Mouse (Mus musculus): ENCODE data around the gene Samd4b. TPM values are rescaled to one million over a fixed set of nuclear protein-coding genes. Genes with fewer than 3 reads are reported as not detected.

The Samd4b gene
- polyA plus RNA-seq, 2 experiments = 4.5 to 12.0 TPM

- ATAC-seq (ENCODE audit: insufficient read depth) = no peak
- Histone ChIP-seq H3K4me2 (ENCODE audit: low read depth) (no peak overlapping the region), H3K27ac (no peak overlapping the region), H3K27me3 (ENCODE audit: control insufficient read depth, insufficient read depth, low read length) (no peaks in the 10 kb centered on the region), H3K9me3 (ENCODE audit: control insufficient read depth, low read length) (no peaks in the 10 kb centered on the region), H3K9ac (replicated peaks) (no peak overlapping the region), H3K4me1 (replicated peaks; ENCODE audit: control insufficient read depth in 2 of 2, insufficient read depth in 2 of 2, low read length in 1 of 2) (no peaks in the 10 kb centered on the region), H3K36me3 (replicated peaks; ENCODE audit: control insufficient read depth, insufficient read depth, low read depth) (peaks cover 65% of the 10 kb centered on the region), H3K4me3 (ENCODE audit: insufficient read depth in 1 of 2, low read depth in 2 of 2, low read length in 2 of 2) (no peak overlapping the region)
- DNase-seq (ENCODE audit: low read depth in 3 of 3, low spot score in 3 of 3) = no peak
- TF ChIP-seq CTCF (IDR thresholded peaks at IDR 0.05; ENCODE audit: low read depth) = peak; percentile 54
- no peak for TF ChIP-seq EP300 (IDR thresholded peaks at IDR 0.05; ENCODE audit: low read depth)
Measured at GRCm38 (mm10) chr7:28417368-28417767, 180.6 kb downstream of the Samd4b start.

- Histone ChIP-seq H3K4me2 (ENCODE audit: low read depth) (no peak overlapping the region), H3K9me3 (ENCODE audit: control insufficient read depth, low read length) (no peaks in the 10 kb centered on the region), H3K36me3 (replicated peaks; ENCODE audit: control insufficient read depth, insufficient read depth, low read depth) (peaks cover 34% of the 10 kb centered on the region), H3K4me3 (ENCODE audit: insufficient read depth in 1 of 2, low read depth in 2 of 2, low read length in 2 of 2) (no peak overlapping the region), H3K27me3 (ENCODE audit: control insufficient read depth, insufficient read depth, low read length) (no peaks in the 10 kb centered on the region), H3K9ac (replicated peaks) (no peak overlapping the region), H3K4me1 (replicated peaks; ENCODE audit: control insufficient read depth in 2 of 2, insufficient read depth in 2 of 2, low read length in 1 of 2) (no peaks in the 10 kb centered on the region), H3K27ac (no peak overlapping the region)
- DNase-seq (ENCODE audit: low read depth in 3 of 3, low spot score in 3 of 3) (no peak), ATAC-seq (ENCODE audit: insufficient read depth) (no peak)
- TF ChIP-seq EP300 (IDR thresholded peaks at IDR 0.05; ENCODE audit: low read depth) = no peak
- TF ChIP-seq CTCF (IDR thresholded peaks at IDR 0.05; ENCODE audit: low read depth) = 0 out of 2 replicates have a peak, but pooled peaks have one; percentile 20
- 60% methylated on average over 4 of the region's 4 CpGs for WGBS (ENCODE audit: insufficient replicate concordance)
Measured at GRCm38 (mm10) chr7:28412826-28413225, 185.1 kb downstream of the Samd4b start.

- peaks cover 41% of the 10 kb centered on the region for H3K36me3 ChIP-seq (replicated peaks; ENCODE audit: control insufficient read depth, insufficient read depth, low read depth)
- no peak for DNase-seq (ENCODE audit: low read depth in 3 of 3, low spot score in 3 of 3)
- no peaks in the 10 kb centered on the region for H3K4me1 ChIP-seq (replicated peaks; ENCODE audit: control insufficient read depth in 2 of 2, insufficient read depth in 2 of 2, low read length in 1 of 2)
- no peak overlapping the region for H3K4me3 ChIP-seq (ENCODE audit: insufficient read depth in 1 of 2, low read depth in 2 of 2, low read length in 2 of 2)
- no peak overlapping the region for H3K9ac ChIP-seq (replicated peaks)
- H3K9me3 ChIP-seq (ENCODE audit: control insufficient read depth, low read length) = no peaks in the 10 kb centered on the region
- no peak overlapping the region for H3K4me2 ChIP-seq (ENCODE audit: low read depth)
- TF ChIP-seq EP300 (IDR thresholded peaks at IDR 0.05; ENCODE audit: low read depth) (no peak), CTCF (IDR thresholded peaks at IDR 0.05; ENCODE audit: low read depth) (no peak)
- ATAC-seq (ENCODE audit: insufficient read depth) = no peak
- 85% methylated on average over 3 of the region's 3 CpGs for WGBS (ENCODE audit: insufficient replicate concordance)
- H3K27me3 ChIP-seq (ENCODE audit: control insufficient read depth, insufficient read depth, low read length) = no peaks in the 10 kb centered on the region
- H3K27ac ChIP-seq = no peak overlapping the region
Measured at GRCm38 (mm10) chr7:28410841-28411475, 187.0 kb downstream of the Samd4b start.

GRCm38 (mm10) chr7:28401942-28402341 is 196.0 kb downstream of the Samd4b start:
- Histone ChIP-seq H3K4me2 (ENCODE audit: low read depth) (no peak overlapping the region), H3K4me3 (ENCODE audit: insufficient read depth in 1 of 2, low read depth in 2 of 2, low read length in 2 of 2) (no peak overlapping the region), H3K4me1 (replicated peaks; ENCODE audit: control insufficient read depth in 2 of 2, insufficient read depth in 2 of 2, low read length in 1 of 2) (no peaks in the 10 kb centered on the region; a peak in 1 of 4 replicates), H3K27me3 (ENCODE audit: control insufficient read depth, insufficient read depth, low read length) (no peaks in the 10 kb centered on the region), H3K36me3 (replicated peaks; ENCODE audit: control insufficient read depth, insufficient read depth, low read depth) (peaks cover 40% of the 10 kb centered on the region), H3K27ac (no peak overlapping the region), H3K9ac (replicated peaks) (no peak overlapping the region), H3K9me3 (ENCODE audit: control insufficient read depth, low read length) (no peaks in the 10 kb centered on the region)
- WGBS (ENCODE audit: insufficient replicate concordance) = 54% methylated on average over 3 of the region's 3 CpGs
- DNase-seq (ENCODE audit: low read depth in 3 of 3, low spot score in 3 of 3) (no peak), ATAC-seq (ENCODE audit: insufficient read depth) (no peak)
- TF ChIP-seq EP300 (IDR thresholded peaks at IDR 0.05; ENCODE audit: low read depth) (no peak), CTCF (IDR thresholded peaks at IDR 0.05; ENCODE audit: low read depth) (no peak)

GRCm38 (mm10) chr7:28401030-28401429 is 196.9 kb downstream of the Samd4b start:
- ATAC-seq (ENCODE audit: insufficient read depth) (0 out of 2 replicates have a peak, but pooled peaks have one; percentile 14), DNase-seq (ENCODE audit: low read depth in 3 of 3, low spot score in 3 of 3) (no peak)
- Histone ChIP-seq H3K9ac (replicated peaks) (no peak overlapping the region), H3K27ac (no peak overlapping the region), H3K27me3 (ENCODE audit: control insufficient read depth, insufficient read depth, low read length) (no peaks in the 10 kb centered on the region), H3K36me3 (replicated peaks; ENCODE audit: control insufficient read depth, insufficient read depth, low read depth) (peaks cover 39% of the 10 kb centered on the region), H3K9me3 (ENCODE audit: control insufficient read depth, low read length) (no peaks in the 10 kb centered on the region), H3K4me1 (replicated peaks; ENCODE audit: control insufficient read depth in 2 of 2, insufficient read depth in 2 of 2, low read length in 1 of 2) (no peaks in the 10 kb centered on the region; a peak in 1 of 4 replicates), H3K4me3 (ENCODE audit: insufficient read depth in 1 of 2, low read depth in 2 of 2, low read length in 2 of 2) (no peak overlapping the region), H3K4me2 (ENCODE audit: low read depth) (no peak overlapping the region)
- WGBS (ENCODE audit: insufficient replicate concordance) = 79% methylated on average over 1 of the region's 1 CpGs
- TF ChIP-seq EP300 (IDR thresholded peaks at IDR 0.05; ENCODE audit: low read depth) = no peak
- no peak for TF ChIP-seq CTCF (IDR thresholded peaks at IDR 0.05; ENCODE audit: low read depth)
